Mouse (Mus musculus) olfactory bulb, adult 2 months (tissue): Measurements from ENCODE around the gene Gm42791. TPM values are rescaled to one million over a fixed set of nuclear protein-coding genes. Genes with fewer than 3 reads are reported as not detected.

Experiments
- H3K27ac ChIP-seq: fragments of 200-500 bp; 2 replicates; pipeline ENCODE4 v1.5.1; 2012; ENCODE audit warnings: low read depth, low read length; ENCODE audit not compliant: insufficient read depth
- H3K4me1 ChIP-seq: fragments of 200-500 bp; 2 replicates; pipeline ENCODE4 v1.6.1; 2012; ENCODE audit warnings: low read length; ENCODE audit not compliant: control insufficient read depth, insufficient read depth
- H3K4me3 ChIP-seq: fragments of 200-500 bp; 2 replicates; pipeline ENCODE4 v1.5.1; 2012; ENCODE audit warnings: mild to moderate bottlenecking, low read depth, low read length, moderate library complexity; ENCODE audit not compliant: insufficient read depth
- CTCF ChIP-seq: fragments of 200-500 bp; IDR thresholded peaks from 2 replicates; pipeline ENCODE4 v1.5.1; 2012; ENCODE audit warnings: low read depth, mild to moderate bottlenecking, low read length, moderate library complexity; ENCODE audit not compliant: insufficient read depth
- POLR2A ChIP-seq: fragments of 200-500 bp; IDR thresholded peaks from 2 replicates; pipeline ENCODE4 v1.6.1; 2012; ENCODE audit warnings: mild to moderate bottlenecking, low read depth, low read length, moderate library complexity; ENCODE audit not compliant: insufficient read depth
- WGBS: fragments of 180-500 bp; shearing (Covaris S2); methylation state at CpG from one replicate; pipeline ENCODE4 v1.1.7; 2018; 5-methylcytosine and 5-hydroxymethylcytosine counted together
- polyA plus RNA-seq: library from polyadenylated mRNA; stranded (reverse); fragments of >200 nt; gene quantifications from 2 replicates; pipeline ENCODE4 v1.2.4, GENCODE M21; 2012; ENCODE audit warnings: low replicate concordance; ENCODE audit not compliant: missing spikeins, insufficient read depth, insufficient read length

Gene Gm42791
- polyA plus RNA-seq, 1 experiment, result not detected

DNA sequence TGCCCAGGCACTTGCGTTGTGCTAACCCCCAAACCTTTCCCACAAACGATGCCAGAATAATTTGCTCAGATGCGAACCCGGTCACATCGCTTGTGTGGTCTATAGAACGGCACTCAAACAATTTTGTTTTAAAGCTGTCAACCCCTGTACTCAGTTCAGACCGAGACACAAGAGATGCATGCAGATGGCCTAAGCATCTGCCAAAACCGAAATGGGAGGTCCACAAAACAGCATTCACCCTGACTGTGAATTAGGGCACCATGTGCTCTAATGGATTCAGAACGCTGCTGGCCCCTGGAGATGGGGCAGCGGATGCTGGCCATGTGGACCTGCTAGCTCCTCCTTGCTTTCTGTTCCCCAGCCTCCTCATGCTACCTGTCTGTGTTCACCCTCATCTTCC, 53.1 kb downstream of the Gm42791 start:
- no peak overlapping the region for H3K4me3 ChIP-seq
- no peak for TF ChIP-seq CTCF
- TF ChIP-seq POLR2A, result no peak
- WGBS, result 71% methylated on average over 10 of the region's 10 CpGs
- no peaks in the 10 kb centered on the region for H3K4me1 ChIP-seq
- no peak overlapping the region for H3K27ac ChIP-seq

DNA sequence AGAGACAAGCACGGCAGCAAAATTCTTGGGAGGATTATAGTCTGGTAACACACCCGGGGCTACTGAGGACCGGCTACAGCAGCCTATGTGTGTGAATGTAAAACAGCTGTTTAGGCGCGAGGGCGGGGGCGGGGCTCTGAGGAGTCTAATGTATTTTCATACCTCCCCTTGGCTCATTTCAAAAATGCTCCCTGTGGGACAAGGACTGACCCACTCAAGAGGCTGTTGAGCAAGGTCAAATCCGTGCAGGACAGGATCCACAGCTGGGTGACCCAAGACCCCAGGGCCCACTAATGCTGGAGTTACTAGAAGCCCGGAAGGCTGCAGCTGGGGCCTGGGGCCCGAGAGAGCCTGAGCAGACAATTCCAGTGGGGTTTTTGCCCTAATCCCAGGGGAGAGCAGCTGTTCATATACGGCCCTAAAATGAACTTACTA, 55.0 kb downstream of the Gm42791 start:
- Histone ChIP-seq H3K27ac (no peak overlapping the region), H3K4me1 (no peaks in the 10 kb centered on the region), H3K4me3 (no peak overlapping the region)
- TF ChIP-seq CTCF (no peak), POLR2A (no peak)
- 82% methylated on average over 11 of the region's 11 CpGs for WGBS

DNA sequence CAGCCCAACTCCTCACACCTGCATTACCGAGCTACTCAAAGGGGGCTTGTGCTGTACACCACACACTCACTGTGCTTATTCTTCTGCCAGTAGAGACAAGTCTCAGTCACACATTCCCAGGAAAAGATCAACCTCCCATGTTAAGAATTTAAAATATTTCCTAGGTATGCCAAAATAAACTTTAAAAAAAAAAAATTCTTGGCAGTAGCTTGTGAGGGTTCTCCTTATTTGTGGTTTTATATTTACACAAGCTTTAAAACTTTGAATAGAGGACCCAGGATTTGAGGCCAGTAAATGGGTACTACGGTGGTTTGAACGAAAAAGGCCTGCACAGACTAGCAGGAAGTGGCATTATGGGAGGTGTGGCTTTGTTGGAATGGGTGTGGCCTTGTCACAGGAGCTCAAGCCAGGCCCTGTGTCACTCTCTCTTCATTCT, 58.4 kb downstream of the Gm42791 start:
- TF ChIP-seq CTCF (no peak), POLR2A (no peak)
- H3K4me1 ChIP-seq, result peaks cover 3% of the 10 kb centered on the region
- WGBS, result 90% methylated on average over 3 of the region's 3 CpGs

DNA sequence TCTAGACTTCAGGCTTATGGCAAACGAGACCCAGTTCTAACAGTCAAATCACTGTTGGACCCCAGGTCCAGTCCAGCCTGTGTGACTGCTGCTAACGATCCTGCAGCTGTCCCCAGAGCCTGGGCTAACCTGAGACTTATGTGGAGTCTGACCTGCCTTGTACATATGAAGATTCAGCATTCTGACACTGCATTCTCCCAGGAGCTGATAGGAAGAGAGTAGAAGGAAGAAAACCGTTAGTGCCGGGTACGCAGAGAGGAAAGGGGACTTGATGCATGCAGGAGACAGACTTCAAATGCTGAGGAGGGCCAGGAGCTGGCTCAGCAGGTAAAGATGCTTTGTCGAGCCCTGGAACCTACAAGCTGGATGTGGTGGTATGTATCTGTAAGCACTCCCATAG, 59.1 kb downstream of the Gm42791 start:
- Histone ChIP-seq H3K27ac (no peak overlapping the region), H3K4me1 (peaks cover 3% of the 10 kb centered on the region), H3K4me3 (no peak overlapping the region)
- WGBS, result 91% methylated on average over 6 of the region's 6 CpGs
- no peak for TF ChIP-seq CTCF
- TF ChIP-seq POLR2A, result no peak

More for the DNA sequence above, 58.4 kb downstream of the Gm42791 start:
- H3K4me3 ChIP-seq, result no peak overlapping the region
- H3K27ac ChIP-seq, result no peak overlapping the region

DNA sequence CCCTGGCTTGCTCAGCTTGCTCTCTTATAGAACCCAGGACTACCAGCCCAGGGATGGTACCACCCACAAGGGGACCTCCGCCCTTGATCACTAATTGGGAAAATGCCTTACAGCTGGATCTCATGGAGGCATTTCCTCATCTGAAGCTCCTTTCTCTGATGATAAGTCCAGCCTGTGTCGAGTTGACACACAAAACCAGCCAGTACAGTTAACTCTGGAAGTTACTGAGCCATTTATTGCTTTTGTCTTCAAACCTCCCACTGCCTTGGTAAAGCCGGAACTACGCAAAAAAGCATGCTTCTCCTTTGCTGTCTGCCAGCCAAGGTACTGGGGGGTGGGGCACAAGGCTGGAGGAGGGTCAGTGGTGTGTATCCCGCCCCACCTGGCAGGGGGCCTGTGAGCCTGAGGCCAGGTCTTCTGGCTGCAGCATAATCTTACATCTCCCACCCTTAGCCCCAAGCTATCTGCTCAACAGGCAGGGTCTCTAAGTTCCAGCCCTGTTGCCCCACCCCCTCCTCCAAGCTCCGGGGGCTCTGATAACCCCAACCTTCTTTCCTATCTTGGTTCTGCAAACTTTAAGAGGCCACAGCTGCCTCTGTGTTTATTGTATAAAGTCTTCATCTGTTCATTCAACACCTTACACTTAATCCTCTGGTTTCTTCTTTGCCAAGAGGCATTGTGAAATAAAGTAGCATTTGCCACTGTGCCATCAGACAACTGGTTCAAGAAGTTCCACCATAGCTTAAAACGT, 59.7 kb downstream of the Gm42791 start:
- WGBS, result 46% methylated on average over 7 of the region's 7 CpGs
- Histone ChIP-seq H3K4me3 (no peak overlapping the region), H3K4me1 (peaks cover 3% of the 10 kb centered on the region), H3K27ac (no peak overlapping the region)
- TF ChIP-seq POLR2A, result no peak
- no peak for TF ChIP-seq CTCF

DNA sequence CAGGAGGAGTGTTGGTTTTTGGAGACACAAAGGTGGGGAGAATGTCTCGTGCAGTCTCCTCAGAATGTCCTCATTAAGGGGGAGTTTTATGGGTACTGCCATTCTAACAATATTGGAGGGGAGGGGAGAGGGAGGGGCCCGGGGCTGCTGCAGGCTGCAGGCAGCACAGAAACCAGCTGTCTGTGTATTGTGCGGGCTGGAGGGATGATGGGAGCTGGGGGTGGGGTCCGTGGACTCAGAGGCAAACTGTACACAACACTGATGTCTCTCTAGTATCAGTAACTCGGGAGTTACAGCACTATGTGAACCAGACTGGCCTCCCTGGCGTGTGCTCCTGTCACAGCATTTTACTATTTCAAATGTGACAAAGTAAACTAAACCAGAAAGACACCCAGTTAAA, 60.5 kb downstream of the Gm42791 start:
- Histone ChIP-seq H3K4me1 (peaks cover 3% of the 10 kb centered on the region), H3K27ac (no peak overlapping the region), H3K4me3 (no peak overlapping the region)
- TF ChIP-seq POLR2A, result no peak
- no peak for TF ChIP-seq CTCF
- WGBS, result 40% methylated on average over 6 of the region's 6 CpGs

DNA sequence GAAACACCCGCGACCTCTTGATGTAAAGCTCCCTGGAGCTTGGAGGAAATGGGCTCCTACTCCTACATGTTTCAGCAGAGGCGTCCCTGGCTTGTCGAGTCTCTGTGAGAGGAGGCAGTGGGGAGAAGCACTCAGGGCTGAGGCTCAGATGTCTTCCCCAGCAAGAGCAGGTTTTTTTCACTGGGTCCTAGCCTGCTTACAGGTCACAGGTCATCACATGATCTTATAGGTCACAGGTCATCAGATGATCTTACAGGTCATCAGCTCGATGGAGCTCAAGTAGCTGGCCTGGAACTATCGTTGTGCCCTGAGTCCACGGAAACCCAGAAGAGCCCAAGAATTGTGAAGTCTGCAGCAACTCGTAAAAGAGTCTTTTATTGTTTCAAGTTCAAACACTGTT, 61.2 kb downstream of the Gm42791 start:
- TF ChIP-seq CTCF, result no peak
- TF ChIP-seq POLR2A, result no peak
- no peak overlapping the region for H3K4me3 ChIP-seq
- no peak overlapping the region for H3K27ac ChIP-seq
- WGBS, result 56% methylated on average over 8 of the region's 8 CpGs
- H3K4me1 ChIP-seq, result peaks cover 3% of the 10 kb centered on the region

DNA sequence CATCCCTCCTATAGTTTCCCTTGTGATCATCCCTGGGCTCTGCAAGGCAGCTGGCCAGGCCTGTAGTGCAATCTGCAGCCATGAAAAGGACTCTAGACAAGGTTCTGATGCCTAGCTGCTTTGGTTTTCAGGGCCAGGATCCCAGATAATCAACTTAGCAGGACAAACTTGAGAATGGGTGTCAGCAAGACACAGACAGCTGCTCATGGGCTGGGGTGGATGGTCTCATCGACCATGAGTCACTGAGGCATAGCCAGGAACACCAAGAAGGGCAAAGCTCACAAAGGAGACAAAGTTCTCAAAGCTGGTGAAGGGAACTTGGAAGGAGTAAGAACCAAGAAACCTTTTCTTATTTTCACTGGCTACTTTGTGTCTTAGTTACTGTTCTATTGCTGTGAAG, 63.6 kb downstream of the Gm42791 start:
- no peak overlapping the region for H3K27ac ChIP-seq
- WGBS, result 94% methylated on average over 1 of the region's 1 CpGs
- H3K4me3 ChIP-seq, result no peak overlapping the region
- H3K4me1 ChIP-seq, result peaks cover 3% of the 10 kb centered on the region
- TF ChIP-seq CTCF, result no peak
- TF ChIP-seq POLR2A, result no peak

DNA sequence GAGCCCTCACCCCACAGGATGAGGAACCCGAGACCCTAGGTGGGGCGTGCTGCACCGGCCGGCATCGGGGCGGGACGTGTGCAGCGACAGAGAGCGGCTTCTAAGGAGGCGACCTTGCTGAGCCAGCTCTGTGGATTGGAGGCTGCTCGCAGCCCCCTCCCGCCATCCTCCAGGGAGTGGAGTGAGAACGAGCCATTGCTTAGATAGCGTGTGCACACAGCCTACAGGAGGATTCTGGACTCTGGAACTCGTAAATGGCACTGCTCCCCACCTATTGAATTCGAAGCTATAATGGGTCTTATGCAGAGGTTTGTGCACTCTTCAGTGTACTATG, 65.9 kb downstream of the Gm42791 start, which contains the start of gene Katnal1:
Gene Katnal1, minus strand, starts transcription at position 205 of the 334 bp plus-strand sequence.
- 1% methylated on average over 16 of the region's 16 CpGs for WGBS
- Histone ChIP-seq H3K4me3 (peak within 1 kb of the TSS; percentile 82), H3K4me1 (peaks cover 3% of the 10 kb centered on the region), H3K27ac (peak within 1 kb of the TSS; percentile 97)
- TF ChIP-seq CTCF (no peak), POLR2A (no peak)
